23 mouse cellular contexts compared by ENCODE assay signal in the genomic region with DNA sequence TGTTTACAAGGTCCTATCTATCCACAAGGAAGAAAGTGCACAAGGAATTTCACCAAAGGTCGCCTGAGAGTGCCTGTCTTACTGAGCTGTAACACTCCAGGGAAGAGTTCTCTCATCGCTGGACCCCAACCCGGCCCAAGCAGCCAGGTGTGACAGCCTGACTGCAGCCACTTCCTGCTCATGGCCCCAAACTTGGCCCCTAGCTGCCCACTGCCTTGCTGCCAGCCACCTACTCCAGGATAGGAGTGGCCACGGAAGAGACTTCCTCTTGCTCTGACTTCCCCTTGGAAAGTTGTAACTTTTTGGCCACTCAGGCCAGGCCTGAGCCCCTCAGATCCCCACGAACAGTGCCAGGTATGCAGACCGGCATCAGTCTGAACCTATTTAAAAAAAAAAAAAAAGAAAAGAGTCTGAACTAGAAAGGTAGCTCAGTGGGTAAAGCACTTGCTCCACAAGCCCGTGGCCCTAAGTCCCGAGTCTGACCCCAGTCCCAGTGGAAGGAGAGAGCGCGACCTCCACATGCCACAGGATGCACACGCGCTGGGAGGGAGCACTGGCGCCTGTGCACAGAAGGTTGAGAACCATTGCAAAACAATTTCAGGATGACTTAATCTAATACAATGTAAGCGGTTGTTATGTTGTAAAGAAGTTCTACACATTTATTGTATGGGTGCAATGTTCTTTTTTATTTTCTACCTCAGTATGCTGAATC.
"Had no signal": no experiment of that assay in that cellular context is flagged by ENCODE, and none has a peak within 500 bp of the region (broad histone marks: within the 10 kb centered on the region; RNA-seq: fewer than 3 reads in every experiment).

No protein-coding gene starts in this region.

- H3K9me3 ChIP-seq: limb, embryonic 10.5 days; limb, embryonic 13.5 days; liver, embryonic 12.5 days; liver, embryonic 15.5 days; lung, embryonic 15.5 days; megakaryocyte, embryonic 14.5 days; midbrain, embryonic 10.5 days; neural tube, embryonic 13.5 days; stomach, embryonic 15.5 days had no signal

- H3K9ac ChIP-seq: limb, embryonic 13.5 days; liver, embryonic 12.5 days; liver, embryonic 15.5 days; lung, embryonic 15.5 days; neural tube, embryonic 13.5 days; stomach, embryonic 15.5 days had no signal

- H3K4me2 ChIP-seq: limb, embryonic 13.5 days; liver, embryonic 12.5 days; liver, embryonic 15.5 days; lung, embryonic 15.5 days; neural tube, embryonic 13.5 days; stomach, embryonic 15.5 days had no signal

- H3K4me1 ChIP-seq: liver, embryonic 12.5 days; liver, embryonic 15.5 days; lung, embryonic 15.5 days; midbrain, embryonic 10.5 days; neural tube, embryonic 13.5 days had no signal

- ATAC-seq: intestine, embryonic 16.5 days; liver, embryonic 12.5 days had no signal

- H3K4me3 ChIP-seq: limb, embryonic 10.5 days; limb, embryonic 13.5 days; liver, embryonic 12.5 days; liver, embryonic 15.5 days; lung, embryonic 15.5 days; megakaryocyte, embryonic 14.5 days; midbrain, embryonic 10.5 days; myocyte; neural tube, embryonic 13.5 days; stomach, embryonic 15.5 days had no signal

- DNase-seq: kidney, adult 18-20 months; kidney, adult 9 months; kidney, postnatal 10 days; liver; lung, adult 18-20 months; lung, postnatal 10 days; lung, postnatal 4 days; midbrain, embryonic 14.5 days; retina, postnatal 1 day; right cerebral cortex, postnatal 25 days; spleen, adult 18-20 months; thymus, postnatal 25 days had no signal

- H3K27ac ChIP-seq: limb, embryonic 10.5 days; limb, embryonic 13.5 days; liver, embryonic 12.5 days; liver, embryonic 15.5 days; lung, embryonic 15.5 days; midbrain, embryonic 10.5 days; neural tube, embryonic 13.5 days; stomach, embryonic 15.5 days had no signal

- H3K36me3 ChIP-seq: stomach, embryonic 15.5 days had no signal

- H3K27me3 ChIP-seq: limb, embryonic 13.5 days; liver, embryonic 12.5 days; liver, embryonic 15.5 days; lung, embryonic 15.5 days; megakaryocyte, embryonic 14.5 days; neural tube, embryonic 13.5 days; stomach, embryonic 15.5 days had no signal
